ENCODE assay signal across 8 mouse cellular contexts in genomic region chr1:89581766-89582125, GRCm38 (mm10).
DNase-seq lines count a peak whose midpoint lies in the region; ATAC-seq lines count a peak whose summit lies in the region.

No protein-coding gene starts in this region.

- peaks cover 84% of the 10 kb centered on the region for H3K27me3 ChIP-seq in megakaryocyte, embryonic 14.5 days (replicated peaks)
- peaks cover 33% of the 10 kb centered on the region for H3K27me3 ChIP-seq in liver, embryonic 11.5 days (replicated peaks; ENCODE audit: control insufficient read depth, insufficient read depth, low read length)
- peaks cover 3% of the 10 kb centered on the region; the same call in 1 of the 2 replicates for H3K27me3 ChIP-seq in stomach, embryonic 16.5 days (ENCODE audit: control insufficient read depth, insufficient read depth, low read length)

- no peak overlapping the region for H3K9ac ChIP-seq in liver, embryonic 11.5 days (ENCODE audit: low read depth, low read length)
- peak overlapping the region; percentile 74; the same call in 1 of the 2 replicates for H3K9ac ChIP-seq in stomach, embryonic 16.5 days (ENCODE audit: low read length)

- peak overlapping the region; percentile 97 for H3K4me2 ChIP-seq in liver, embryonic 11.5 days
- peak overlapping the region; percentile 99 for H3K4me2 ChIP-seq in stomach, embryonic 16.5 days (ENCODE audit: low read depth, low read length)

- no peaks in the 10 kb centered on the region for H3K36me3 ChIP-seq in megakaryocyte, embryonic 14.5 days (replicated peaks; ENCODE audit: low read length)
- H3K36me3 ChIP-seq in liver, embryonic 11.5 days (ENCODE audit: control insufficient read depth, insufficient read depth, low read length), result no peaks in the 10 kb centered on the region
- no peaks in the 10 kb centered on the region for H3K36me3 ChIP-seq in stomach, embryonic 16.5 days (ENCODE audit: control insufficient read depth, insufficient read depth, low read length)

- DNase-seq in cerebellum, adult 11-12 months, result peak; percentile 57
- no peak for DNase-seq in cerebellum, adult 8-10 months
- DNase-seq in liver, embryonic 11.5 days (ENCODE audit: low spot score), result no peak
- DNase-seq in urinary bladder, adult 18-20 months (ENCODE audit: low spot score in 2 of 2), result no peak
- no peak for DNase-seq in thymus, postnatal 10 days (ENCODE audit: low spot score in 2 of 2)

- H3K4me3 ChIP-seq in megakaryocyte, embryonic 14.5 days (replicated peaks), result peak overlapping the region; percentile 89
- H3K4me3 ChIP-seq in liver, embryonic 11.5 days (ENCODE audit: low read depth, low read length), result peak overlapping the region; percentile 65
- peak overlapping the region; percentile 64 for H3K4me3 ChIP-seq in stomach, embryonic 16.5 days (replicated peaks; ENCODE audit: low read length)

- peaks cover 11% of the 10 kb centered on the region for H3K4me1 ChIP-seq in megakaryocyte, embryonic 14.5 days
- H3K4me1 ChIP-seq in liver, embryonic 11.5 days (replicated peaks; ENCODE audit: control insufficient read depth, insufficient read depth, low read length), result peaks cover 17% of the 10 kb centered on the region
- peaks cover 19% of the 10 kb centered on the region for H3K4me1 ChIP-seq in stomach, embryonic 16.5 days (ENCODE audit: control insufficient read depth, insufficient read depth, low read length)

- H3K27ac ChIP-seq in liver, embryonic 11.5 days (ENCODE audit: low read depth, low read length), result no peak overlapping the region
- H3K27ac ChIP-seq in stomach, embryonic 16.5 days (ENCODE audit: low read length), result no peak overlapping the region

- no peaks in the 10 kb centered on the region for H3K9me3 ChIP-seq in megakaryocyte, embryonic 14.5 days
- no peaks in the 10 kb centered on the region for H3K9me3 ChIP-seq in liver, embryonic 11.5 days (ENCODE audit: control insufficient read depth, low read length)
- H3K9me3 ChIP-seq in stomach, embryonic 16.5 days (replicated peaks; ENCODE audit: control insufficient read depth, low read length), result no peaks in the 10 kb centered on the region

- 20% methylated on average over 6 of the region's 6 CpGs for WGBS in liver, embryonic 11.5 days
- WGBS in stomach, embryonic 16.5 days, result 29% methylated on average over 6 of the region's 6 CpGs

- no peak for ATAC-seq in megakaryocyte, adult 5-6 weeks (ENCODE audit: poor library complexity, severe bottlenecking)
- ATAC-seq in liver, embryonic 11.5 days (replicated peaks; ENCODE audit: low FRiP score), result 0 out of 2 replicates have a peak, but pooled peaks have one; percentile 26
- ATAC-seq in stomach, embryonic 16.5 days (ENCODE audit: insufficient read depth, low FRiP score), result no peak
